Mouse (Mus musculus) cerebellum, adult 2 months (tissue): ENCODE results near the gene Vmn1r47. TPM values are rescaled to one million over a fixed set of nuclear protein-coding genes. Genes with fewer than 3 reads are reported as not detected.
"Not testable (repeated sequence)": the region's sequence is repeated elsewhere in the genome, so short reads cannot be mapped to it uniquely, and the experiment has no call there.

Experiments
- DNase-seq, 2 experiments: peaks; one replicate each; pipeline ENCODE4 v3.0.0; 2021
- H3K27ac ChIP-seq: fragments of 200-500 bp; 2 replicates; pipeline ENCODE4 v1.5.1; 2012; ENCODE audit warnings: low read length, control low read depth, inconsistent platforms; ENCODE audit not compliant: insufficient read depth
- H3K27me3 ChIP-seq: fragments of 200-500 bp; 2 replicates; pipeline ENCODE4 v1.6.1; 2012; ENCODE audit warnings: inconsistent platforms, mild to moderate bottlenecking, low read length, moderate library complexity; ENCODE audit not compliant: control insufficient read depth, insufficient read depth
- H3K4me1 ChIP-seq: fragments of 200-500 bp; 2 replicates; pipeline ENCODE4 v1.6.1; 2011; ENCODE audit warnings: low read length; ENCODE audit not compliant: control insufficient read depth, insufficient read depth
- H3K4me3 ChIP-seq: fragments of 200-500 bp; replicated peaks from 2 replicates; pipeline ENCODE3; 2011; ENCODE audit warnings: mild to moderate bottlenecking, low read depth, low read length, control low read depth; ENCODE audit not compliant: insufficient read depth
- CTCF ChIP-seq: fragments of 200-500 bp; IDR thresholded peaks from 2 replicates; pipeline ENCODE4 v1.5.1; 2011; ENCODE audit warnings: low read depth, mild to moderate bottlenecking, control low read depth, low read length, moderate library complexity, borderline replicate concordance; ENCODE audit not compliant: insufficient read depth
- POLR2A ChIP-seq: fragments of 200-500 bp; IDR thresholded peaks from 2 replicates; pipeline ENCODE4 v1.6.1; 2011; ENCODE audit warnings: low read length, control low read depth, borderline replicate concordance; ENCODE audit not compliant: insufficient read depth
- WGBS: fragments of 180-500 bp; shearing (Covaris S2); methylation state at CpG from one replicate; pipeline ENCODE4 v1.1.7; 2018; 5-methylcytosine and 5-hydroxymethylcytosine counted together
- polyA plus RNA-seq: library from polyadenylated mRNA; depleted of rRNA; stranded (reverse); fragments of >200 nt; gene quantifications from 2 replicates; pipeline ENCODE4 v1.2.3, GENCODE M21; 2012; rRNA removed

The Vmn1r47 gene
- not detected in 2 replicates for polyA plus RNA-seq

DNA sequence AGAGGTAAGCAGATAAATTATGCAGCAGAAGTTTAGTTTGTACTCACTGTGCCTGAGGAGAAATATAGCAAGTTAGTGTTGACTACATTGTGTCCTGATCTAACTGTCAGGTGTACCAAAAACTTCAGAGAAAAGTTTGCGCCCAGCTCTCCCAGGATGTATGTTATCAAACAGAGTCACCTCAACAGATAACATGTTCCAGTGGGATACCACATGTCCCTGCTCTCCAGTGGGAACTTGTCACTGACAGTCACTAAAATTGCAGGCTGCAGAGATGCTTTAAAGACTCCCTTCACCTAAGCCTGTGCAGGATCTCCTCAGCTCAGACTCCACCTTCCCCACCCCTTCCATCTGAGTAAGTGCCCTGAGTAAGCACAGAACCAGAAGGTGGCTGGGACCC, at the start of gene Vmn1r47:
Gene Vmn1r47 (plus strand): TSS at position 301 of the 400 bp plus-strand sequence.
- WGBS = 97% methylated on average over 1 of the region's 1 CpGs
- not testable (repeated sequence) for H3K27me3 ChIP-seq, H3K4me3 ChIP-seq, H3K27ac ChIP-seq, H3K4me1 ChIP-seq, DNase-seq

DNA sequence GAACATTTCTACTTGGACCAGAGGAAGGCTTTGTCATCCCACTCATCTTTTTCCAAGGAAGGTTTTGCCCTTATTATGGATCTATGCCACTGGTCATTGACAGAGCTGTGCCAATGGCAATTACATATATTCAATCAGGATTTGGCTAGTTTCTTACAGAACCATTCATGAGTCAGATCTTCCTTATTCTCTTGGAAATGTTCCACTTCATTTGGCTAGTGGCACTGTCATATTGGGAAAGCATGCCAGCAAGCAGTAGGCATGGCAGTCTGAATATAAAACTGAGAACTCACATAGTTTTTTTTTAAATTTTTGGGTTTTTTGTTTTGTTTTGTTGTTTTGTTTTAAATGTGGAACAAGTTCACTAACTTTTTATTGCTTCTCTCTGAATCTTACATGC, 49.6 kb upstream of the Vmn1r47 start:
- H3K27me3 ChIP-seq = no peaks in the 10 kb centered on the region
- TF ChIP-seq POLR2A (no peak), CTCF (no peak)

DNA sequence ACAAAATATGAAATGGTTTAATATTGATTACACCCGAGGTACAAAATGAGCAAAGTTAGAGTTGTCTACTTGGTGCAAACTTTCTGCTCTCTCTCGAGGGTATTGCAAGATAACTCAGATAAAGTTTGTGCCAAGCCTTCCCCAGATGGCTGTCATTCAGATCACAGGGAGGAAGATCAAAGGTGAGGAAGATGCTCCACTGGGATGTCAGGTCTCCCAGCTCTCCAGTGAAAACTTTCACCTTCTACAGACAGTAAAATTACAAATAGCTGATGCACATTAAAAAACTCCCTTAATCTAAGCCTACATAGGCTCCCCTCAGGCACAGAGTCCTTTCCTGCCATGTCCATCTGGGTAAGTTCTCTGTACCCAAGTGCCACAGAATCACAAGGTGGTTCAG, 46.9 kb upstream of the Vmn1r47 start, which contains the start of gene Vmn1r46:
Gene Vmn1r46 (plus strand): TSS at position 301 of the 400 bp plus-strand sequence.
- no peak within 1 kb of the TSS for H3K27ac ChIP-seq
- TF ChIP-seq CTCF (no peak), POLR2A (no peak)
- DNase-seq = no peak
- 61% methylated on average over 2 of the region's 2 CpGs for WGBS
- no peaks in the 10 kb centered on the region for H3K27me3 ChIP-seq
- H3K4me3 ChIP-seq = no peak within 1 kb of the TSS
- H3K4me1 ChIP-seq = no peaks in the 10 kb centered on the region

More for the DNA sequence above, 49.6 kb upstream of the Vmn1r47 start:
- Histone ChIP-seq H3K27ac (no peak overlapping the region), H3K4me1 (no peaks in the 10 kb centered on the region), H3K4me3 (no peak overlapping the region)
- no peak for DNase-seq

DNA sequence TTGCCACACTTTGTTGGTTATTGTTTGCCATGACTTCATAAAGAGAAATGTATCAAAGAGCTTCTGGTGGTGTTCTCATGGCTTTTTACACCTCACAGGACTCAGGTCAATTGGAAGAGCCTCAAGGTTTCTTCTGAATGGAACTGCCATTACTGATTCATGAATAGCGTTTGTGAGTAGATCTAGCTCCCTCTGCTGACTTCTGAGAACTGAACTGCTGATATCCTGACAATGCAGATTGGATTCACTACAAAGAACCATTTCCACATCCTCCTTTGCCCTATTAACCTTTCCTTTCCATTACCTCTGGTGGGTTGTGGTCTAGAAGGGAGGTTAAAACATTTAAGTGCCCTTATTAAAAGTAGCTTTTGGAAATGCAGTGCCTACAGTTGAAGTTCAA, 30.0 kb upstream of the Vmn1r47 start:
- Histone ChIP-seq H3K27me3 (no peaks in the 10 kb centered on the region), H3K27ac (no peak overlapping the region), H3K4me3 (no peak overlapping the region), H3K4me1 (no peaks in the 10 kb centered on the region)
- no peak for TF ChIP-seq POLR2A
- TF ChIP-seq CTCF = no peak
- 16% methylated on average over 1 of the region's 1 CpGs for WGBS
- no peak for DNase-seq

DNA sequence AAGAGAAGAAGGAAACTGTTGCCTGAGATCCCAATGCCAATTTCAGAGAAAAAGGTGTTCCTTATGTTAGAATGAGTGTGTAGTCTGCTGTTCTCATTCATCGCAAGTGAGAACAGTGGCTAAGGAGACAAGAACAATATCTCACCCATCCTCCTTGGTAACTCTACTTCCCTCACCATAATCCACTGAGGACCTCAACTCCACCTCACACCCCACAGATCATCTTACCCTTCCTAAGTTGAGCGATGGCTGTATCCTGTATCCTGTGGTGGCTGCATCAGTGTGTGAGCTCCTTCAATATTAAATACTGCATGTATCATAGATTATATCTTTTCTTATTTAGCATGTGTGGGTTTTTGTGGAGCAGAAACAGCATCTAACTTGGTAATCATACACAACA, 20.8 kb downstream of the Vmn1r47 start, which contains the start of gene Vmn1r48:
Gene Vmn1r48 (minus strand): TSS at position 101 of the 400 bp plus-strand sequence.
- DNase-seq, H3K4me3 ChIP-seq, H3K4me1 ChIP-seq, H3K27ac ChIP-seq, H3K27me3 ChIP-seq: not testable (repeated sequence)
- WGBS = no CpG with 5 or more reads among the region's 2 CpGs

Other genes starting within 250 kb of the Vmn1r47 start
- not detected in 2 replicates for gene Vmn1r42, start 139.7 kb upstream of the Vmn1r47 start, polyA plus RNA-seq
- gene Vmn1r43, start 139.7 kb upstream of the Vmn1r47 start, polyA plus RNA-seq = not detected in 2 replicates
- not detected in 2 replicates for gene Vmn1r44, start 132.5 kb upstream of the Vmn1r47 start, polyA plus RNA-seq
- gene Vmn1r45, start 75.5 kb upstream of the Vmn1r47 start, polyA plus RNA-seq = not detected in 2 replicates
- not detected in 2 replicates for gene Vmn1r46, start 46.8 kb upstream of the Vmn1r47 start, polyA plus RNA-seq
- not detected in 2 replicates for gene Vmn1r48, start 20.7 kb downstream of the Vmn1r47 start, polyA plus RNA-seq
- gene Vmn1r49, start 62.4 kb downstream of the Vmn1r47 start, polyA plus RNA-seq = not detected in 2 replicates
- not detected in 2 replicates for gene Vmn1r50, start 85.3 kb downstream of the Vmn1r47 start, polyA plus RNA-seq
- gene Vmn1r51, start 106.4 kb downstream of the Vmn1r47 start, polyA plus RNA-seq = not detected in 2 replicates
- not detected in 2 replicates for gene Vmn1r52, start 158.7 kb downstream of the Vmn1r47 start, polyA plus RNA-seq
- gene V1ra8, start 186.6 kb downstream of the Vmn1r47 start, polyA plus RNA-seq = not detected in 2 replicates
- not detected in 2 replicates for gene Vmn1r53, start 208.3 kb downstream of the Vmn1r47 start, polyA plus RNA-seq
- not detected in 2 replicates for gene Vmn1r54, start 230.2 kb downstream of the Vmn1r47 start, polyA plus RNA-seq